Mouse (Mus musculus): ENCODE results near the gene 2200002D01Rik. TPM values are rescaled to one million over a fixed set of nuclear protein-coding genes. Genes with fewer than 3 reads are reported as not detected.

The 2200002D01Rik gene
- total and polyA plus RNA-seq, 2 experiments, result 6.9 to 7.4 TPM

DNA sequence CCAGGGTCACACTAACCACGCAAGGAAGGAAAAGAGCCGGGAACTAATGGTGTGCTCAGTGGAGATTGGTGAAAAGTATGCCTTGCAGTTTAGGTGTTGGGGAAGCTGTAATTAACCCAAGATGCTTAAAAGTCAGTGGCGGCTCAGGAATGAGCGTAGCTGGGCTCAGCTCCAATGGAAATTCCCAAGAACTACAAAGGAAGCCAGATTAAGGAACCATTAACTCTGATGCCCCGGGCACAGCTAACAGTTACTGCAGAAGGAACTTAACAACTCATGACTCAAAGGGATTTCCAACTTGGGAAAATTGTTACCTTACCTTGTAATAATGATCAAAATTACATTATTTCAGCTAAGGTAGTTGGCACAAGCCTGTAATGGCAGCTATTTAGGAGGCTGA lies 28.4 kb upstream of the 2200002D01Rik start:
- no peak for TF ChIP-seq CTCF (IDR thresholded peaks at IDR 0.05; ENCODE audit: low read depth, low read length)
- no peak for TF ChIP-seq POLR2A (IDR thresholded peaks at IDR 0.05; ENCODE audit: extremely low read depth, insufficient read depth, low read length)
- peaks cover 17% of the 10 kb centered on the region; the same call in 1 of the 2 replicates for H3K79me2 ChIP-seq (ENCODE audit: control insufficient read depth, insufficient read depth, low read length)

DNA sequence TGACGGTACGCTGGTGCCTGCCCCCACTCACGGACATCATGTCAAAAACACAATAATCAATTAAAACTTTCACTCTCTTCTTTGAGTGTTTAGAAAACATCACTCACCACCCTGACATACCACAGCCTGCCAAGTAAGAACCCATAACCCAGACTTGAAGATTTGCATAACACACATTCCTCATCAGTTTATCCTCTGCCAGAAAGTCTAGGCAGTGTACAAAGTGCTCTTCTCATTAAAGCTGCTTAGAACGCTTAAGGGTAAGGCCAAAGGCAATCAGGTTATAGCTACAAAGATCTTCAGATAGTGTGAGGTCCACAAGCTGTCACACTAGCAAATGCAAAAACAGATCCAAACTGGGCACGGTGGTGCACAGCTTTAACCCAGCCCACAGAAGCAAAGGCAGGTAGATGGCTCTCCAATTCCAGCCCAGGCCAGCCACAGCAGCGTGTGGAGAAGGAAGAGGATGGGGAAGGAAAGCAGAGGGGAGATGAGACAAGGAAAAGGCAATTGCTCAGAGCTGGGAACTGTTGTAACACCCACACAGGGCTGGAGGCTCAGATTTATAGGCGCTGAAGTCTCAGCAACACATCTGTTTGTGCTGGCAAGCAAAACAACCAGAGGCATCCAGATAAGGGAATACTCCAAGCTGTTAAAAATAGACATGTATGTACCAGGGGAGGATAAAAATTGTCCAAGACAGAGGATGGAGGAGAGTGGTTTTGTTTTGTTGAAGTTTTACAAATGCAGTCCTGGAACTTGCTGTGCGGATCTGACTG lies 23.6 kb upstream of the 2200002D01Rik start:
- Histone ChIP-seq H3K27ac (replicated peaks; ENCODE audit: insufficient read depth, low read depth, low read length) (no peak overlapping the region), H3K36me3 (ENCODE audit: control insufficient read depth, insufficient read depth, low read length) (peaks cover 1% of the 10 kb centered on the region; the same call in 1 of the 2 replicates), H3K79me2 (ENCODE audit: control insufficient read depth, insufficient read depth, low read length) (peaks cover 26% of the 10 kb centered on the region; the same call in 1 of the 2 replicates), H3K9ac (ENCODE audit: low read depth, low read length) (no peak overlapping the region), H3K4me1 (ENCODE audit: control insufficient read depth, insufficient read depth, low read length) (peaks cover 7% of the 10 kb centered on the region; the same call in 1 of the 2 replicates), H3K4me3 (ENCODE audit: insufficient read depth, low read depth, low read length) (no peak overlapping the region), H3K27me3 (ENCODE audit: control insufficient read depth, insufficient read depth, low read length) (no peaks in the 10 kb centered on the region)
- WGBS, result 57% methylated on average over 8 of the region's 8 CpGs
- no peak for DNase-seq (ENCODE audit: extremely low read depth, low read depth, low spot score)
- TF ChIP-seq CTCF (IDR thresholded peaks at IDR 0.05; ENCODE audit: low read depth, low read length), result no peak
- TF ChIP-seq POLR2A (IDR thresholded peaks at IDR 0.05; ENCODE audit: extremely low read depth, insufficient read depth, low read length), result no peak

More for the DNA sequence above, 28.4 kb upstream of the 2200002D01Rik start:
- WGBS, result 66% methylated on average over 5 of the region's 5 CpGs
- Histone ChIP-seq H3K27me3 (ENCODE audit: control insufficient read depth, insufficient read depth, low read length) (no peaks in the 10 kb centered on the region), H3K9ac (ENCODE audit: low read depth, low read length) (no peak overlapping the region), H3K36me3 (ENCODE audit: control insufficient read depth, insufficient read depth, low read length) (no peaks in the 10 kb centered on the region), H3K4me3 (ENCODE audit: insufficient read depth, low read depth, low read length) (no peak overlapping the region), H3K27ac (replicated peaks; ENCODE audit: insufficient read depth, low read depth, low read length) (no peak overlapping the region), H3K4me1 (ENCODE audit: control insufficient read depth, insufficient read depth, low read length) (peaks cover 12% of the 10 kb centered on the region; the same call in 1 of the 2 replicates)
- no peak for DNase-seq (ENCODE audit: extremely low read depth, low read depth, low spot score)

DNA sequence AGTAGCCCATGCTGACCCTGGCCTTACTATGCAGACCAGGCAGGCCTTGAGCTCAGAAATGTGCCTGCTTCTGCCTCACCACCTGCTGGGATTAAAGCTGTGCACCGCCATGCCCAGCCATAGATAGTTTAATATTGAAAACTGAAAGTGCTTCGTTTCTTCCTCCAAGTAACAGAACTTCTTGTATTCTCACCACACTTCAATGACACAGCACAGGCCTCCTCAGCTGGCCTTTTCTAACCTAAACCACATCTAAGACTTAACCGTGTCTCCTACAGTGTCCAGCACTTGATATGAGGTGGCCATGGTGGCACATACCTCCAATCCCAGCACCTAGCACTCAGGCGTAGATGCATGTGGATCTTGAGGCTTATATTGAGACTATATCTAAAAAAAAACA lies 22.2 kb upstream of the 2200002D01Rik start:
- H3K27ac ChIP-seq (replicated peaks; ENCODE audit: insufficient read depth, low read depth, low read length), result no peak overlapping the region

DNA sequence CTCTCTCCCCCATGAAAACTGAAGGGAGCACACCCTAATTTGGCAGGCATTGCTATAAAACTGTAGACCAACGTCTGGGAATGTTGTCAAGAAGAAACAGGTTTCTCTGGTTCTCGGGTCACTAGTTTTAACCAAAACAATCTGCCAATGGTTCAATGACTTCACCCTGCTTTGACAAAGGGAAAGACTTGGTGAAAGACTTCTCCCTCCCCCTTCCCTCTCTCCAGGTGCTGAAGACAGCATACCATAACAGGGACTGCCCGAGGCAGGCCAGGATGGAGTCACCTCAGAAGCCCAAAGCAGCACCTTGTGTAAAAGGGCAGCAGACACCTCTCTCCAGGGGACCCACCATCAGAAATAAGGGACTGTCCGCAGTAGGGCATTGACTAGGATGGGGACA lies 18.7 kb upstream of the 2200002D01Rik start:
- no peak for DNase-seq (ENCODE audit: extremely low read depth, low read depth, low spot score)
- no peaks in the 10 kb centered on the region for H3K27me3 ChIP-seq (ENCODE audit: control insufficient read depth, insufficient read depth, low read length)
- no peak overlapping the region for H3K27ac ChIP-seq (replicated peaks; ENCODE audit: insufficient read depth, low read depth, low read length)
- H3K4me3 ChIP-seq (ENCODE audit: insufficient read depth, low read depth, low read length), result no peak overlapping the region
- peaks cover 1% of the 10 kb centered on the region; the same call in 1 of the 2 replicates for H3K36me3 ChIP-seq (ENCODE audit: control insufficient read depth, insufficient read depth, low read length)
- H3K4me1 ChIP-seq (ENCODE audit: control insufficient read depth, insufficient read depth, low read length), result peaks cover 1% of the 10 kb centered on the region; the same call in 1 of the 2 replicates
- no peak overlapping the region for H3K9ac ChIP-seq (ENCODE audit: low read depth, low read length)
- TF ChIP-seq CTCF (IDR thresholded peaks at IDR 0.05; ENCODE audit: low read depth, low read length), result no peak
- no peak for TF ChIP-seq POLR2A (IDR thresholded peaks at IDR 0.05; ENCODE audit: extremely low read depth, insufficient read depth, low read length)
- peaks cover 37% of the 10 kb centered on the region for H3K79me2 ChIP-seq (ENCODE audit: control insufficient read depth, insufficient read depth, low read length)
- WGBS, result 79% methylated on average over 4 of the region's 4 CpGs

More for the DNA sequence above, 22.2 kb upstream of the 2200002D01Rik start:
- DNase-seq (ENCODE audit: extremely low read depth, low read depth, low spot score), result no peak
- 87% methylated on average over 4 of the region's 4 CpGs for WGBS
- no peak overlapping the region for H3K9ac ChIP-seq (ENCODE audit: low read depth, low read length)
- no peaks in the 10 kb centered on the region for H3K27me3 ChIP-seq (ENCODE audit: control insufficient read depth, insufficient read depth, low read length)
- H3K36me3 ChIP-seq (ENCODE audit: control insufficient read depth, insufficient read depth, low read length), result peaks cover 1% of the 10 kb centered on the region; the same call in 1 of the 2 replicates
- TF ChIP-seq POLR2A (IDR thresholded peaks at IDR 0.05; ENCODE audit: extremely low read depth, insufficient read depth, low read length) (no peak), CTCF (IDR thresholded peaks at IDR 0.05; ENCODE audit: low read depth, low read length) (no peak)
- peaks cover 7% of the 10 kb centered on the region; the same call in 1 of the 2 replicates for H3K4me1 ChIP-seq (ENCODE audit: control insufficient read depth, insufficient read depth, low read length)
- peaks cover 25% of the 10 kb centered on the region for H3K79me2 ChIP-seq (ENCODE audit: control insufficient read depth, insufficient read depth, low read length)
- no peak overlapping the region for H3K4me3 ChIP-seq (ENCODE audit: insufficient read depth, low read depth, low read length)

DNA sequence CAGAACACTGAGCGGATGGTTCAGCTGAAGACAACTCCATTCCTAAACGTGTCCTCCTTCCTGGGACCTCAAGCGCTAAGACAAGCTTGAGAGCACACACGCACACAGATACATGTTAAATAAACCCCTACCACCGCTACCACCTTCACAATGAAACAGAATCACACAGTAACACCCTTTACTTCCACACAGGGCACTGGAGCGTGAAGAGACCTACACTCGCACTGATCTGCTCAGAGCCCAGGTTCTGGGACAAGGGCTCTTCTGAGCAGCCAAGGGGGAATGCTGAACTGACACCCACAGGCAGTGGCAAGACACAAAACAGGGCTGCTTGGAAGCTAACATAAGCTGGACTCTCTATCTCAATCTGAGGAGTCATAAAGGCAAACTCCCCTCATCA lies 17.4 kb upstream of the 2200002D01Rik start:
- H3K36me3 ChIP-seq (ENCODE audit: control insufficient read depth, insufficient read depth, low read length), result peaks cover 1% of the 10 kb centered on the region; the same call in 1 of the 2 replicates
- H3K79me2 ChIP-seq (ENCODE audit: control insufficient read depth, insufficient read depth, low read length), result peaks cover 27% of the 10 kb centered on the region
- no peaks in the 10 kb centered on the region for H3K27me3 ChIP-seq (ENCODE audit: control insufficient read depth, insufficient read depth, low read length)
- H3K4me1 ChIP-seq (ENCODE audit: control insufficient read depth, insufficient read depth, low read length), result no peaks in the 10 kb centered on the region
- no peak overlapping the region for H3K27ac ChIP-seq (replicated peaks; ENCODE audit: insufficient read depth, low read depth, low read length)
- no peak for TF ChIP-seq POLR2A (IDR thresholded peaks at IDR 0.05; ENCODE audit: extremely low read depth, insufficient read depth, low read length)
- TF ChIP-seq CTCF (IDR thresholded peaks at IDR 0.05; ENCODE audit: low read depth, low read length), result no peak
- no peak overlapping the region for H3K4me3 ChIP-seq (ENCODE audit: insufficient read depth, low read depth, low read length)
- no peak overlapping the region for H3K9ac ChIP-seq (ENCODE audit: low read depth, low read length)
- WGBS, result 92% methylated on average over 7 of the region's 7 CpGs
- DNase-seq (ENCODE audit: extremely low read depth, low read depth, low spot score), result no peak

DNA sequence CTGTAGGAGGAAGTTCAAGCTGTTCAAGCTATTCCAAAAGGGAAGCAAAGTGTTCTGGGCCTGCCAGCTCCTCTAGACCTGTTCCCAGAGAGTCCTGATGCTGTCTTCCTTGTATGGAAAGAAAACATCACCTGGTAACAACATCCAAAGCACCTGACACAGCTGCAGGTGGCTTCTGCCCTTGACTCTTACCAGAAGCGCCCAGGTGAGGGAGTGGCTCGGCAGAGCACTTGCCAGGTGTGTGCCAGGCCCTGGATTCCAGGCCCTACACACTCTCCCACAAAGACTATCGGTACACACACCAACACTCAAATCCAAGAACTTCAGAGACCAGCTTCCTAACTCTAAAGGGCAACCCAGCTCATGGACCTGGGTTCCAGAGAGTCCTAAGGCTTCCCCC lies 15.6 kb upstream of the 2200002D01Rik start:
- WGBS, result 95% methylated on average over 3 of the region's 3 CpGs
- Histone ChIP-seq H3K79me2 (ENCODE audit: control insufficient read depth, insufficient read depth, low read length) (peaks cover 25% of the 10 kb centered on the region), H3K4me3 (ENCODE audit: insufficient read depth, low read depth, low read length) (no peak overlapping the region), H3K4me1 (ENCODE audit: control insufficient read depth, insufficient read depth, low read length) (no peaks in the 10 kb centered on the region), H3K27ac (replicated peaks; ENCODE audit: insufficient read depth, low read depth, low read length) (no peak overlapping the region), H3K36me3 (ENCODE audit: control insufficient read depth, insufficient read depth, low read length) (peaks cover 1% of the 10 kb centered on the region; the same call in 1 of the 2 replicates), H3K9ac (ENCODE audit: low read depth, low read length) (no peak overlapping the region), H3K27me3 (ENCODE audit: control insufficient read depth, insufficient read depth, low read length) (no peaks in the 10 kb centered on the region)
- DNase-seq (ENCODE audit: extremely low read depth, low read depth, low spot score), result no peak
- TF ChIP-seq POLR2A (IDR thresholded peaks at IDR 0.05; ENCODE audit: extremely low read depth, insufficient read depth, low read length) (no peak), CTCF (IDR thresholded peaks at IDR 0.05; ENCODE audit: low read depth, low read length) (no peak)
